Mouse (Mus musculus) bone marrow macrophage, adult 2 months (primary cell): ENCODE data around the gene E030025P04Rik. TPM values are rescaled to one million over a fixed set of nuclear protein-coding genes. Genes with fewer than 3 reads are reported as not detected.

Experiments used
- H3K27ac ChIP-seq: 2 replicates; pipeline ENCODE4 v1.5.1; 2012; ENCODE audit warnings: low read depth, low read length; ENCODE audit not compliant: insufficient read depth
- H3K4me1 ChIP-seq: 2 replicates; pipeline ENCODE4 v1.6.1; 2012; ENCODE audit warnings: low read length; ENCODE audit not compliant: control insufficient read depth, insufficient read depth
- H3K4me3 ChIP-seq: 2 replicates; pipeline ENCODE4 v1.5.1; 2012; ENCODE audit warnings: mild to moderate bottlenecking, low read length, moderate library complexity; ENCODE audit not compliant: insufficient read depth
- CTCF ChIP-seq: IDR thresholded peaks from 2 replicates; pipeline ENCODE4 v1.5.1; 2012; ENCODE audit warnings: low read depth, mild to moderate bottlenecking, low read length, moderate library complexity
- POLR2A ChIP-seq: IDR thresholded peaks from 2 replicates; pipeline ENCODE4 v1.6.1; 2012; ENCODE audit warnings: mild to moderate bottlenecking, low read depth, low read length, borderline replicate concordance
- polyA plus RNA-seq: library from polyadenylated mRNA; stranded (reverse); fragments of >200 nt; gene quantifications from 2 replicates; pipeline ENCODE4 v1.2.4, GENCODE M21; 2012; ENCODE audit not compliant: missing spikeins, insufficient read depth, insufficient read length

E030025P04Rik gene
- polyA plus RNA-seq, result not detected in 2 replicates

GRCm38 (mm10) chr11:109144236-109144635, at the start of gene E030025P04Rik:
Gene E030025P04Rik (minus strand): TSS chr11:109144369.
- Histone ChIP-seq H3K27ac (no peak within 1 kb of the TSS), H3K4me3 (no peak within 1 kb of the TSS), H3K4me1 (no peaks in the 10 kb centered on the region)
- TF ChIP-seq POLR2A (no peak), CTCF (no peak)

DNA sequence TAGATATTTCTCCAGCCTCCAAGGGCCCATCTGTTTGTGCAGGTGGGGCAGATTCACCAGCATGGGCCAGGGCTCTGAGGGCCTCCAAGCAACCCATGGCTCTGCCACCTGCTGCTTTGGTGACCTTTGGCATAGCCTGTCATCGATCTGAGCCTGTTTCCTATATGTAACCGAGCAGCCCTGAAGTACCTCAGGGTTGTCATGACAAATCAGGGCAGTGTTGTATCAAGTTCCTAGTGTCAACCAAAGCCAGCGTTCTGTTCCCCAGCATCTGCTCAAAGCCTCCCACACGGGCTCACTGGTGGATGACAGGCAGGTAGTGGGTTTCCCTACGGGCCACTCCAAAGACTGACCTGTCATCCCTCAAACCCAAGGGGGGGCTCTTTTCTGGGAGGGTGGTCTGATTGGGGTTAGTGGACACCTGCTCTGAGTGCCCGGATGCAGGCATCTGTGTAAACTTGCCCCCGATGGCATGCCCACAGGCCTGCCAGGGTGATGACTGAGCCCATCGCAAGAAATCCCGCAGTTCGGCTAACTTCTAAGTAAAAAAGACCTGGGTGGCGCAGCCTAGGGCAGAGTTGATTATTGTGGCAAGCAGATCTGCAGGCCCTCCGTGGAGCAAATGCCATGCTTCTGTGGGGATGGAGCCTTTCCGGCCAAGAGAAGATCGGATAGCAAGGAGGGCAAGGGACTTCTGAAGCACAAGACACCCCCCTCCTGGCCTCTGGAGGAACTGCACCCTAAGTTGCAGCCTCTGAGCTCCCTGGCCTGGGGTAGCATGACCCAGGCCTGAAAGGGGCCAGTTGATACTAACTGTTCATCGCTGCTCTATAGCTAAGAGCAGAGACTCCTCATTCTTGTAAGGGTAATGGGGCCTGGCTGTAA, 48.7 kb upstream of the E030025P04Rik start:
- no peak overlapping the region for H3K4me3 ChIP-seq
- H3K27ac ChIP-seq, result no peak overlapping the region
- no peaks in the 10 kb centered on the region for H3K4me1 ChIP-seq
- peak; percentile 69 for TF ChIP-seq CTCF
- no peak for TF ChIP-seq POLR2A

GRCm38 (mm10) chr11:109188235-109188634, 44.1 kb upstream of the E030025P04Rik start:
- TF ChIP-seq POLR2A (no peak), CTCF (no peak)
- no peak overlapping the region for H3K4me3 ChIP-seq
- no peak overlapping the region for H3K27ac ChIP-seq
- no peaks in the 10 kb centered on the region for H3K4me1 ChIP-seq

GRCm38 (mm10) chr11:109187631-109188184, 43.5 kb upstream of the E030025P04Rik start:
- TF ChIP-seq CTCF (no peak), POLR2A (no peak)
- Histone ChIP-seq H3K27ac (no peak overlapping the region), H3K4me3 (no peak overlapping the region), H3K4me1 (no peaks in the 10 kb centered on the region)

GRCm38 (mm10) chr11:109181118-109181517, 36.9 kb upstream of the E030025P04Rik start:
- H3K27ac ChIP-seq, result no peak overlapping the region
- H3K4me3 ChIP-seq, result no peak overlapping the region
- TF ChIP-seq CTCF (no peak), POLR2A (no peak)

GRCm38 (mm10) chr11:109180290-109180689, 36.1 kb upstream of the E030025P04Rik start:
- no peak for TF ChIP-seq POLR2A
- no peak for TF ChIP-seq CTCF
- Histone ChIP-seq H3K4me3 (no peak overlapping the region), H3K27ac (no peak overlapping the region), H3K4me1 (no peaks in the 10 kb centered on the region)

More at GRCm38 (mm10) chr11:109181118-109181517, 36.9 kb upstream of the E030025P04Rik start:
- H3K4me1 ChIP-seq, result no peaks in the 10 kb centered on the region

- Histone ChIP-seq H3K4me1 (no peaks in the 10 kb centered on the region), H3K27ac (no peak overlapping the region), H3K4me3 (no peak overlapping the region)
- TF ChIP-seq CTCF, result no peak
- TF ChIP-seq POLR2A, result no peak
Observed at GRCm38 (mm10) chr11:109178788-109179518, 34.8 kb upstream of the E030025P04Rik start.

- H3K4me3 ChIP-seq, result no peak overlapping the region
- no peak overlapping the region for H3K27ac ChIP-seq
- TF ChIP-seq CTCF (no peak), POLR2A (no peak)
- H3K4me1 ChIP-seq, result no peaks in the 10 kb centered on the region
Observed at GRCm38 (mm10) chr11:109175376-109175969, 31.3 kb upstream of the E030025P04Rik start.

GRCm38 (mm10) chr11:109172224-109172623, 28.1 kb upstream of the E030025P04Rik start:
- TF ChIP-seq POLR2A (no peak), CTCF (no peak)
- Histone ChIP-seq H3K27ac (no peak overlapping the region), H3K4me1 (no peaks in the 10 kb centered on the region)

More at GRCm38 (mm10) chr11:109172224-109172623, 28.1 kb upstream of the E030025P04Rik start:
- no peak overlapping the region for H3K4me3 ChIP-seq
